Mouse (Mus musculus) neural tube, embryonic 10.5 days (tissue): ENCODE data around the gene St5.

Experiments used
- DNase-seq: peaks from one replicate; pipeline ENCODE4 v3.0.0-alpha.2; 2017; ENCODE audit warnings: low spot score; ENCODE audit errors: extremely low spot score

The St5 gene

GRCm38 (mm10) chr7:109529741-109530140 is 173.7 kb downstream of the St5 start:
- DNase-seq = no peak

- peak; percentile 59 for DNase-seq
These were observed 175.0 kb downstream of the St5 start for GRCm38 (mm10) chr7:109528356-109528755.

GRCm38 (mm10) chr7:109527536-109527935 is 175.9 kb downstream of the St5 start:
- no peak for DNase-seq

GRCm38 (mm10) chr7:109525740-109526663 is 177.4 kb downstream of the St5 start:
- no peak for DNase-seq

GRCm38 (mm10) chr7:109524763-109525162 is 178.6 kb downstream of the St5 start:
- DNase-seq = no peak

- no peak for DNase-seq
These were observed 179.0 kb downstream of the St5 start for GRCm38 (mm10) chr7:109524442-109524744.

GRCm38 (mm10) chr7:109523741-109524441 is 179.5 kb downstream of the St5 start:
- DNase-seq = peak; percentile 34

GRCm38 (mm10) chr7:109523304-109523703 is 180.1 kb downstream of the St5 start:
- no peak for DNase-seq

- no peak for DNase-seq
These were observed 181.3 kb downstream of the St5 start for GRCm38 (mm10) chr7:109522084-109522483.

- no peak for DNase-seq
These were observed 183.5 kb downstream of the St5 start for GRCm38 (mm10) chr7:109519936-109520335.

- peak; percentile 99 for DNase-seq
These were observed 184.3 kb downstream of the St5 start, which contains the start of gene Rpl27a for GRCm38 (mm10) chr7:109518838-109519696. TSS of gene Rpl27a (plus strand) at chr7:109519147.

- DNase-seq = peak; percentile 36
These were observed 185.2 kb downstream of the St5 start for GRCm38 (mm10) chr7:109518036-109518681.

GRCm38 (mm10) chr7:109516500-109516899 is 186.9 kb downstream of the St5 start:
- DNase-seq = no peak

- no peak for DNase-seq
These were observed 191.6 kb downstream of the St5 start for GRCm38 (mm10) chr7:109511838-109512237.

GRCm38 (mm10) chr7:109510799-109511198 is 192.6 kb downstream of the St5 start:
- DNase-seq = no peak

- no peak for DNase-seq
These were observed 195.4 kb downstream of the St5 start, which contains the start of gene Trim66 for GRCm38 (mm10) chr7:109508034-109508433. TSS of gene Trim66 (minus strand) at chr7:109508134.

- no peak for DNase-seq
These were observed 195.8 kb downstream of the St5 start for GRCm38 (mm10) chr7:109507572-109507971.

GRCm38 (mm10) chr7:109507119-109507518 is 196.3 kb downstream of the St5 start:
- peak; percentile 29 for DNase-seq

- no peak for DNase-seq
These were observed 205.9 kb downstream of the St5 start for GRCm38 (mm10) chr7:109497507-109497906.

GRCm38 (mm10) chr7:109493319-109494316 is 209.8 kb downstream of the St5 start:
- DNase-seq = peak; percentile 16
